In the genomic region with DNA sequence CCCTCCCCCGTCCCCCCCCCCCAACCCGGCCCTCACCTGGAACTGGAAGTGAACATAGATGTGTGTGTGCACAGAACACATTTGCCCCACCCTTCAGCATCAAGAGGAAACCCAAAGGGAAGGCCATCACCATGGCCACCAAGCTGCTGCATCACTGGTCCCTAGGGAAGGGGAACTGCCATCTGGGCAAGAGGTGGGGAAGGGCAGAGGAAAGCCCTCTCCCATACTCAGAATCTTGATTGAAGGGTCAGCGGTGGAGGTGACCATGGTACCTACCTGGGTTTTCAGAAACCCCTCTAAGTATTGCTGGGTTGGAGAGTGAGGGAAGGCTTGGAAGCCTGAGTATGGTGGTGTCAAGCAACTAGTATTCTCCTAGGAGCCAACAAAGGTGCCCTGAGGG, we compare ENCODE assay signal across 9 mouse cellular contexts.
DNase-seq lines count a peak whose midpoint lies in the region; ATAC-seq and TF ChIP-seq lines count a peak whose summit lies in the region.
"Had no signal": no experiment of that assay in that cellular context is flagged by ENCODE, and none has a peak within 500 bp of the region (broad histone marks: within the 10 kb centered on the region; RNA-seq: fewer than 3 reads in every experiment).

No protein-coding gene starts in this region.

- intact Hi-C loops in heart, adult 2 months (cut with DNase I), result no loop called here
- intact Hi-C loops in heart, postnatal 25 days (cut with DNase I), result loop anchor here (2.0 kb wide), 1 partner anchor 16 kb away; no protein-coding TSS in a partner anchor

- no peaks in the 10 kb centered on the region for H3K9me3 ChIP-seq in forebrain, embryonic 15.5 days
- H3K9me3 ChIP-seq in liver, postnatal 0 days (ENCODE audit: low read length), result no peaks in the 10 kb centered on the region

- no peak overlapping the region for H3ac ChIP-seq in C2C12 (ENCODE audit: control insufficient read depth, insufficient read length, low read depth)

- no peak for DNase-seq in heart, adult 2 months
- no peak for DNase-seq in heart, postnatal 25 days (ENCODE audit: low spot score)
- DNase-seq in liver, postnatal 0 days, result no peak
- DNase-seq in urinary bladder, postnatal 36 days (ENCODE audit: low spot score in 2 of 2), result no peak
- no peak for DNase-seq in adrenal gland, postnatal 36 days
- DNase-seq: spleen, adult 18-20 months had no signal

- no peak for TF ChIP-seq POLR2A in heart, adult 2 months (IDR thresholded peaks at IDR 0.05; ENCODE audit: insufficient read depth, low read depth, low read length)

- H3K79me3 ChIP-seq in C2C12 (ENCODE audit: low read depth), result no peaks in the 10 kb centered on the region

- no peak for TF ChIP-seq EP300 in heart, adult 2 months (IDR thresholded peaks at IDR 0.05; ENCODE audit: insufficient read depth, low read depth, low read length)
- no peak for TF ChIP-seq EP300 in liver, postnatal 0 days (IDR thresholded peaks at IDR 0.05; ENCODE audit: low read depth)

- no peak overlapping the region for H3K4me2 ChIP-seq in forebrain, embryonic 15.5 days (replicated peaks)
- H3K4me2 ChIP-seq in liver, postnatal 0 days (ENCODE audit: low read depth, low read length), result no peak overlapping the region

- no peak overlapping the region for H3K9ac ChIP-seq in heart, adult 2 months (ENCODE audit: low read depth, low read length)
- no peak overlapping the region for H3K9ac ChIP-seq in forebrain, embryonic 15.5 days (replicated peaks)
- no peak overlapping the region for H3K9ac ChIP-seq in liver, postnatal 0 days (replicated peaks)

- no peak for TF ChIP-seq CTCF in heart, adult 2 months (IDR thresholded peaks at IDR 0.05)
- TF ChIP-seq CTCF in C2C12 (IDR thresholded peaks at IDR 0.05; ENCODE audit: control insufficient read depth, insufficient read depth, insufficient read length), result no peak
- no peak for TF ChIP-seq CTCF in liver, postnatal 0 days (IDR thresholded peaks at IDR 0.05; ENCODE audit: low read depth)

- no peak overlapping the region for H3K4me3 ChIP-seq in heart, adult 2 months
- H3K4me3 ChIP-seq in C2C12 (ENCODE audit: insufficient read depth, poor library complexity, severe bottlenecking), result peak overlapping the region; percentile 15
- no peak overlapping the region for H3K4me3 ChIP-seq in forebrain, embryonic 15.5 days
- no peak overlapping the region for H3K4me3 ChIP-seq in liver, postnatal 0 days (ENCODE audit: low read depth, low read length)

- H3K27me3 ChIP-seq in heart, adult 2 months (ENCODE audit: control insufficient read depth, insufficient read depth, low read length), result no peaks in the 10 kb centered on the region
- no peaks in the 10 kb centered on the region for H3K27me3 ChIP-seq in C2C12 (ENCODE audit: control insufficient read depth, insufficient read depth, insufficient read length)
- no peaks in the 10 kb centered on the region for H3K27me3 ChIP-seq in forebrain, embryonic 15.5 days
- H3K27me3 ChIP-seq in liver, postnatal 0 days (ENCODE audit: insufficient read depth, low read length), result no peaks in the 10 kb centered on the region

- peak overlapping the region; percentile 95 for H3K27ac ChIP-seq in heart, adult 2 months
- peak overlapping the region; percentile 98 for H3K27ac ChIP-seq in forebrain, embryonic 15.5 days (replicated peaks)
- H3K27ac ChIP-seq in liver, postnatal 0 days (ENCODE audit: low read depth), result peak overlapping the region; percentile 41; the same call in 1 of the 2 replicates

- ATAC-seq in forebrain, embryonic 15.5 days (replicated peaks), result no peak
- ATAC-seq in liver, postnatal 0 days, result no peak
- ATAC-seq in inflammation-experienced regulatory T-cells, adult 6 months, result no peak

- WGBS in heart, adult 2 months, result 56% methylated on average over 3 of the region's 3 CpGs
- WGBS in forebrain, embryonic 15.5 days, result 35% methylated on average over 3 of the region's 3 CpGs
- WGBS in liver, postnatal 0 days (ENCODE audit: insufficient replicate concordance), result 60% methylated on average over 2 of the region's 3 CpGs

- H3K4me1 ChIP-seq in heart, adult 2 months (ENCODE audit: control insufficient read depth, insufficient read depth, low read length), result peaks cover 24% of the 10 kb centered on the region
- peaks cover 91% of the 10 kb centered on the region for H3K4me1 ChIP-seq in forebrain, embryonic 15.5 days
- peaks cover 54% of the 10 kb centered on the region for H3K4me1 ChIP-seq in liver, postnatal 0 days (ENCODE audit: insufficient read depth)

- no peaks in the 10 kb centered on the region for H3K79me2 ChIP-seq in heart, adult 2 months (replicated peaks; ENCODE audit: control insufficient read depth, insufficient read depth, low read length)
- H3K79me2 ChIP-seq in C2C12 (ENCODE audit: control insufficient read depth, insufficient read depth), result peaks cover 7% of the 10 kb centered on the region

- 0 out of 2 replicates have a peak, but pooled peaks cover 3% of the 10 kb centered on the region for H3K36me3 ChIP-seq in heart, adult 2 months (ENCODE audit: control insufficient read depth, insufficient read depth, low read length)
- no peaks in the 10 kb centered on the region for H3K36me3 ChIP-seq in C2C12 (ENCODE audit: control insufficient read depth, insufficient read depth)
- H3K36me3 ChIP-seq in forebrain, embryonic 15.5 days, result no peaks in the 10 kb centered on the region
- H3K36me3 ChIP-seq in liver, postnatal 0 days (replicated peaks; ENCODE audit: insufficient read depth, low read length), result no peaks in the 10 kb centered on the region

TF ChIP-seq in C2C12, 6 proteins besides CTCF, POLR2A, EP300 and RAD21:
- TF ChIP-seq MAX (IDR thresholded peaks at IDR 0.05) (no peak), MYOG (IDR thresholded peaks at IDR 0.05; ENCODE audit: control insufficient read depth, extremely low read depth, insufficient read length) (no peak), MYOD1 (IDR thresholded peaks at IDR 0.05; ENCODE audit: control insufficient read depth, insufficient read length, low read depth) (no peak), USF1 (IDR thresholded peaks at IDR 0.05; ENCODE audit: low read depth) (no peak), CEBPB (IDR thresholded peaks at IDR 0.05; ENCODE audit: low read depth) (no peak), FOSL1 (IDR thresholded peaks at IDR 0.05; ENCODE audit: insufficient read depth, low read length, poor library complexity, severe bottlenecking) (no peak)

Comparison
In these comparisons a context has a peak if more than half of its experiments do, and no peak if none do; other contexts are left out.
1. H3K27ac ChIP-seq: peak in every context shown above with its lines; median percentile 98 in forebrain, embryonic 15.5 days; 95 in heart, adult 2 months; 41 in liver, postnatal 0 days.